Mouse (Mus musculus) urinary bladder, postnatal 14 days (tissue): Measurements from ENCODE around the gene Myrf.

Experiments
- DNase-seq: peaks from one replicate; pipeline ENCODE4 v3.0.0; 2021; ENCODE audit warnings: low spot score

Gene Myrf

DNA sequence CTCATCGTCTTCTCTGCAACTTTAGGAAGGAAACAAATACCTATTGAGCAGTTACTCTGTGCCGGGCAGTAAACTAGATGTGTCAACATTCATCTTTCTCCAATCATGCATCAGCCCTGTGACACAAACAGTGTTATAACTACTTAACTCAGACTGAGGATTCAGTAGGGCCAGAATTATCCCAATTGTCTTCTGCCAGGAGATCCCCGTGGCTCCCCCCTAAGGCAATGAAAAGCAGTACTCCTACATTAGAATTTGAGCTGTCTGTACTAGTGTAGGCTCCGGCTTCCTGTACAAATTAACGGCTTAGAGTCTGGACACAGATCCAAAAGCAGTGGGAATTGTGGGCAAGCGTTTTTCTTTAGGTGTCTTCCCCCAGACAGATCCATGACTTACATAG is 35.5 kb downstream of the Myrf start:
- DNase-seq: no peak

- DNase-seq: no peak
These were observed 35.9 kb downstream of the Myrf start for GRCm38 (mm10) chr19:10204616-10205001.

- peak; percentile 90 for DNase-seq
These were observed 36.5 kb downstream of the Myrf start, which contains the start of the genes Tmem258 and Fen1 for GRCm38 (mm10) chr19:10203848-10204615. Gene Tmem258 (plus strand): TSS chr19:10204014. Gene Fen1 (minus strand): TSS chr19:10204169.

DNA sequence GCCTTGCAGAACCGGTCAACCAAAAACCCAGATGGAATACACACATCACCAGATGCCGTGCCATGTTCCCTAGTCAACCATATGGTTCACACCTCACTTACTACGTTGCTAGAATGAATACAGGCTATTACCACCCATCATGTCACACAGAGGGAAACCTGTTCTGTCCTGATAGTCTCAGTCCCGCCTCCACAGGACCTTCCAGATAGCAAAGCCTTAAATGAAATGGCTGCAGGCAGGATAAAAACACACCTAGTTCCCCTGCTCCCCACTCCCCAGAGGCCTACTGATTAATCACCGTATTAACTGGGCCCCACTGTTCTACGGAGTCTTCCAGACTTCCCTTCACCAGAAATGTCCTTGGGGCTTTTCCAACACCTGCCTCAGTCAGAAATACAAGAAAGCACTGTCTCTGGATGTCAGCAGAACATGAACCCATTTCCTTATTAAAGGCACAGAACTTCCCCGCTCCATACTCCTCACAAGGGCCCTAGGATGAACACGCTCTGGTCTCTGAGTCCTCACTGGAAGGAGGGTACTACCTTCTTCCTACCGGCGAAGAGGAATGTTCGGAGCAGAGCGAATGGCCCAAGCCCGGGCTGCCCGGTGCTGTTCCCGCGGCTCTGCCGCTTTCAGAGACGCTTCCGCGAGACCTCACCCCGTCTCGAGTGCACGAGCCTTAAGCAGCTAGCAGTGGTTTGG is 37.3 kb downstream of the Myrf start:
- DNase-seq: no peak

DNA sequence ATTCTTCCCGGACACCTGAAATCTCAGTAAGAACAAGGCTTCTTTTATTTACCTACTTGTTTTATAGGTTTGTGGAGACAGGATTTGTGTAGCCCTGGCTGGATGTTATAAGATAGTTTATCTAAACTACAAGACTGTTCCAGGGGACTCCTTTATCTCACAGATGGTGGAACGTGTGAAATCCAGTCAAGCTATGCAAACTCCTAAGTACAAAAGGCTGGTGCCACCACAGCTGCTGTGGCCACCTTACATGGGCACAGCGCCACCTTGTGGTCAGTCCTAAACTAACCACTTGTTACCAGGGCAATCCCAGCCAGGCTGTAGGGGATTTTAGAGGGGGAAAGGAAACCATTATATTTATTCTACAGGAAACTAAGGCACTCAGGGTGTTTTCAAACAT is 41.8 kb downstream of the Myrf start:
- peak; percentile 86 for DNase-seq

GRCm38 (mm10) chr19:10198286-10198685 is 42.3 kb downstream of the Myrf start:
- DNase-seq: no peak

GRCm38 (mm10) chr19:10197130-10197529 is 43.4 kb downstream of the Myrf start:
- DNase-seq: no peak

DNA sequence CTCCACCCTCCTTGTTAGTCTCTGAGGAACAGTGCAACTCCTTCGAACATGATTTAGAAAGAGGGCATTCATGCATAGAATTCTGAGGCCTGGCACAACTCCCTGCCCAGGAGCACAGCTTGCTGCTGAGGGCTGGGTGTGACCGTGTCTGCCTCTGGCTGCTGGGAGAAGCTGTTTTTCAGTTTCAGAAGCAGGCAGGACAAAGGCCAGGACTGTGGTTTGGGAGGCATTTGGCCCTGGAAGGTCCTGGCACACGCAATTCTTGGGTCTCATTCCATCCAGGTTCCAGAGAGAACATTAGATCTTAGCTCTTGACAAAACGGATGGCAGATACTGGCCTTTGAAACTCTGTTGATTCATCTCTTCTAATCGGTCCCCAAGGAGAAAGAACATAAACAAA is 45.3 kb downstream of the Myrf start:
- DNase-seq: no peak

GRCm38 (mm10) chr19:10194337-10194736 is 46.2 kb downstream of the Myrf start:
- DNase-seq: no peak

- DNase-seq: no peak
These were observed 49.2 kb downstream of the Myrf start for GRCm38 (mm10) chr19:10191326-10191725.

GRCm38 (mm10) chr19:10190796-10191195 is 49.8 kb downstream of the Myrf start:
- DNase-seq: peak; percentile 81

DNA sequence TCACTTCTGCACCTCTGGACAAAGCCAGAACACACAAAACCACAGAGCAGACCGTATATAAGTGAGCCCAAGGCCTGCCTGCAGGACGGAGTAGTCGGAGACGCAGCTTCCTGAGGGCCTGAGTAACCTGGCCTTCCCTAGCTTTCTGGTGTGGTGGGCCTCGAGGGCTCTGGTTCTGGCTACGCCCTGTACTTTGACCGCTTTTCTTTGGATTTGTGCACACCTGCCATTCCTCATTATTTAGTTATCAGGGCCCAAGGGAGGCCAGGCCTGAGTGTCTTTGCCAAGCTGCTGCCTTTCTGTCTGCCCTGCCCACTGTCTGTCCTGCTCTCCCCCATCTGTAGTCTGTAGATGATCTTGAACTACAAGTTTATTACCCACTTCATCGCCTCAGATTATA is 50.6 kb downstream of the Myrf start:
- no peak for DNase-seq

DNA sequence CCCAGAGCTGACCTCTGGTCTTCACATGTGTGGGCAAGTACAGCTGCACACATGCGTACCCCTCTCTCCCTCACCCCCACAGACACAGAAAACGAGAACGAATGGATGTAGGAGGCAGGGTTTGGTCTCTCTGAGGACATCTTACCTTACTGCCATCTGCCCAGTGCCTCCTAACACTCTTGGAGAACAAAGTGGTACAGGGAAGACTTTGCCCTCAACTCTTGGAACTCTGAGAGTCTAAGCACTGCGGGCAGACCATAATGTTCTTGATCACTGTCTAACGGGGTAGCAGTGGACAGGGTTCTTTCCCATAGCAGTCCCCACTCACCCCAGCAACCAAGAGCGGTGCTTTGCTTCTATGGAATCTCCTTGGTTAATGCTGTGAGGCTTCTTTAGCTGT is 51.5 kb downstream of the Myrf start:
- no peak for DNase-seq

GRCm38 (mm10) chr19:10188281-10188811 is 52.2 kb downstream of the Myrf start:
- no peak for DNase-seq

DNA sequence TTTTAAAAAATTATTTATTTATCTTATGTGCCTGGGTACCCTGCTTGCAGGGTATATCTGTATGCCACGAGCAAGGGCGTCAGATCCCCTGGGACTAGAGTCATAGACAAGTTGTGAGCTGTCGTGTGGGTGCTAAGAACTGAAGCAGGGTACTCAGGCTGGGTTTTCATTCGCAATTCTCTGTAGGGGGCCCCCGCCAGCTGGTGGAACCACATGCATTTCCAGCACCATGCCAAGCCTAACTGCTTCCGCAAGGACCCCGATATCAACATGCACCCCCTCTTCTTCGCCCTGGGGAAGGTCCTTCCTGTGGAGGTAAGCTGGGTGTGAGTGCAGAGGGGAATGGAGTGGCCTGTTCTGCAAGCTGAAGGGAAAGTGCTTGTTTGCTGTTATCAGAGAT is 54.0 kb downstream of the Myrf start:
- no peak for DNase-seq

- DNase-seq: no peak
These were observed 54.7 kb downstream of the Myrf start for GRCm38 (mm10) chr19:10185876-10186275.

DNA sequence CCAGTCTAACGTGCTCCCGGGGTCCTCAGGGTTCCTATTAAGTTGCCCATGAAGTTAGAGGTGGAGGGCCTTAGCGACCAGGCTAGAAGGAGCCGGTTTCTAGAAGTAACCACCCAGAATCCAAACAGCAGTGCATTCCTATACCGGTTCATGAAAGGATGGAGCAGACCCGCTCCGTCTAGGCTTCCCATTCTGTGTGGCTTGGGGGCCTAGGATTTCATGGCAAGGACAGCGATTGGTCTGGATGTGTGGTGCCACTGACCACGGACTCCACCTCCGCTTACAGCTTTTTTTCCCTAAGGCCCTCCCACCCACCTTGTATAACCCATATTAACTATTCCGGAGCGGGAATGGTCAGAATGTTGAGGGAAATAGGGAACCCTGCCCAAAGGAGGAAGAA is 56.5 kb downstream of the Myrf start:
- DNase-seq: peak; percentile 38

- DNase-seq: peak; percentile 72
These were observed 57.1 kb downstream of the Myrf start for GRCm38 (mm10) chr19:10183299-10183983.

- peak; percentile 92 for DNase-seq
These were observed 57.8 kb downstream of the Myrf start, which contains the start of gene Fads1 for GRCm38 (mm10) chr19:10182670-10183298. Gene Fads1 (plus strand): TSS chr19:10182888.

DNA sequence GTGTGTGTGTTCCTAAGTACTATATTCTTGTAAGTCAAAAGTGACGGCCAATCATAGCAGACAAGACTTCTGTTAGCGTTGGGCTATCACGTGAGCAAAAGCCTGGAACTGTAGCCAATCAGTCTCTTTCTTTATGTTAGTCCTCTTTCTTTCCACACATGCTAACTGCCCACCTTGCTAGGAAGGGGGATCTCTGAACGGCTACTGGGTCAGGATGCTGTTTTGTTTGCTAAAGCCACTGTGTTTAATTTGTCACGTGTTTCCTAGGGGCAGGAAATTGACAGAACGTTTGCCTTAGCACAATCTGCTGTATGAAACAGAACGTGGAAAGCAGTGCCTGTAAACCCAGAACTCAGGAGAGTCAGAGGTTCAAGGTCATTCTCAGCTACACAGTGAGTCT is 58.4 kb downstream of the Myrf start:
- no peak for DNase-seq

- no peak for DNase-seq
These were observed 59.3 kb downstream of the Myrf start for GRCm38 (mm10) chr19:10181225-10181624.

GRCm38 (mm10) chr19:10176941-10177372 is 63.6 kb downstream of the Myrf start:
- no peak for DNase-seq
